Mouse (Mus musculus) embryonic facial prominence, embryonic 10.5 days (tissue): ENCODE measurements around the gene Prr22. TPM values are rescaled to one million over a fixed set of nuclear protein-coding genes. Genes with fewer than 3 reads are reported as not detected.
A peak's percentile ranks its signal among the peaks of the same experiment; 100 is the strongest.

Experiments used
- DNase-seq: peaks from one replicate; pipeline ENCODE4 v3.0.0-alpha.2; 2017; ENCODE audit warnings: low spot score
- H3K27ac ChIP-seq: fragments of 300-500 bp; sonication (generic); replicated peaks from 2 replicates; pipeline ENCODE4 v1.5.1; 2016; ENCODE audit warnings: mild to moderate bottlenecking
- H3K27me3 ChIP-seq: fragments of 300-500 bp; sonication (generic); replicated peaks from 2 replicates; pipeline ENCODE4 v1.6.1; 2016; ENCODE audit warnings: low read depth, mild to moderate bottlenecking; ENCODE audit not compliant: poor library complexity, severe bottlenecking
- H3K36me3 ChIP-seq: fragments of 300-500 bp; sonication (generic); replicated peaks from 2 replicates; pipeline ENCODE4 v1.6.1; 2016; ENCODE audit warnings: mild to moderate bottlenecking, moderate library complexity
- H3K4me1 ChIP-seq: fragments of 300-500 bp; sonication (generic); 2 replicates; pipeline ENCODE4 v1.6.1; 2016
- H3K4me3 ChIP-seq: fragments of 300-500 bp; sonication (generic); 2 replicates; pipeline ENCODE4 v1.5.1; 2016; ENCODE audit warnings: mild to moderate bottlenecking, moderate library complexity
- H3K9me3 ChIP-seq: fragments of 300-500 bp; sonication (generic); 2 replicates; pipeline ENCODE4 v1.6.1; 2016; ENCODE audit warnings: mild to moderate bottlenecking
- WGBS: fragments of 180-500 bp; shearing (Covaris S2); methylation state at CpG from one replicate; pipeline ENCODE4 v1.1.7; 2016; 5-methylcytosine and 5-hydroxymethylcytosine counted together
- polyA plus RNA-seq: library from polyadenylated mRNA; unstranded; fragments of >200 nt; fragmentation: Nextera tagmentation; extraction: Ambion mirVana; gene quantifications from 2 replicates; pipeline ENCODE4 v1.2.1, GENCODE M21; 2016

The Prr22 gene
- polyA plus RNA-seq = 1.7 and 1.8 TPM in 2 replicates

DNA sequence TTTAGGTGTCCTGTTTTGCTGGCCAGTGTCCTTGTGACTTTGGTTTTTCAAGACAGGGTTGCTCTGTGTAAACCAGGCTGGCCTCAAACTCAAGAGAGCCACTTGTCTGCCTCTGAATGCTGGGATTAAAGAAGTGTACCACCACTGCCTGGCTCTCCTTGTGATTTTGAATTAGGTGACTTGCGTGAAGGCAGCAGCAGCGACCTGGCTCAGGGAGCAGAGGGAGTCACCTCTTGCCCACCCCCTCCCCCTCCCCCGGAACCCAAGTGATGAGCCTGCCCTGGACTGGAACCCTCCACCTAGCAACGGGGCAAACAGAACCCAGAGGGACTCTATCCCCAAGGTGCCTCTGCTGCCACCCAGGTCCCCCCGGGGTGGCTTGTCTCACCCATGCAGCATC lies at the start of gene Prr22:
Prr22 (plus strand) TSS at position 301 of the 400 bp plus-strand sequence.
- DNase-seq = no peak
- Histone ChIP-seq H3K27me3 (no peaks in the 10 kb centered on the region), H3K4me3 (no peak within 1 kb of the TSS), H3K27ac (no peak within 1 kb of the TSS), H3K9me3 (no peaks in the 10 kb centered on the region), H3K4me1 (peaks cover 7% of the 10 kb centered on the region), H3K36me3 (peaks cover 55% of the 10 kb centered on the region)
- 91% methylated on average over 5 of the region's 5 CpGs for WGBS

DNA sequence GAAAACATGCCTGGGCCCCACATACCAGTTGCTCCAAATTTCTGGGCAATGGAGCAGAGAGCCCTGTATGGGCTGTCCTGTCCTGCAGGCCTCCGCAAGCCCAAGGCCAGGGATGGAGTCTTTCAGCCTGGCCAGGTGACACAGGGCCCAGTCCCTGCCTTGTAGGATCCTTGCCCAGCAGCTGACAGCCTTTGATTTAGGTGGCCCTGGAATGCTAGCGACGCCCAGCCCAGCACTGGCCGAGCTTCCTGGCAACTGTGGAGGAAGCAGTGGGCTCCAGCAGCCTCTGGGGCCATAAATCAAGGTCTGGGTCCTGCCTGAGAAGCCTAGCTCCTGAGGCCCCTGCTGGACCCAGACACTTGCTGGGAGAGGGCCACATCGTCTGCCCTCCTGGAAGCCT lies 47.6 kb upstream of the Prr22 start:
- H3K36me3 ChIP-seq = peaks cover 52% of the 10 kb centered on the region
- 92% methylated on average over 5 of the region's 5 CpGs for WGBS
- H3K27me3 ChIP-seq = no peaks in the 10 kb centered on the region
- no peak overlapping the region for H3K4me3 ChIP-seq
- no peak for DNase-seq
- no peaks in the 10 kb centered on the region for H3K9me3 ChIP-seq
- H3K4me1 ChIP-seq = peaks cover 28% of the 10 kb centered on the region
- no peak overlapping the region for H3K27ac ChIP-seq

DNA sequence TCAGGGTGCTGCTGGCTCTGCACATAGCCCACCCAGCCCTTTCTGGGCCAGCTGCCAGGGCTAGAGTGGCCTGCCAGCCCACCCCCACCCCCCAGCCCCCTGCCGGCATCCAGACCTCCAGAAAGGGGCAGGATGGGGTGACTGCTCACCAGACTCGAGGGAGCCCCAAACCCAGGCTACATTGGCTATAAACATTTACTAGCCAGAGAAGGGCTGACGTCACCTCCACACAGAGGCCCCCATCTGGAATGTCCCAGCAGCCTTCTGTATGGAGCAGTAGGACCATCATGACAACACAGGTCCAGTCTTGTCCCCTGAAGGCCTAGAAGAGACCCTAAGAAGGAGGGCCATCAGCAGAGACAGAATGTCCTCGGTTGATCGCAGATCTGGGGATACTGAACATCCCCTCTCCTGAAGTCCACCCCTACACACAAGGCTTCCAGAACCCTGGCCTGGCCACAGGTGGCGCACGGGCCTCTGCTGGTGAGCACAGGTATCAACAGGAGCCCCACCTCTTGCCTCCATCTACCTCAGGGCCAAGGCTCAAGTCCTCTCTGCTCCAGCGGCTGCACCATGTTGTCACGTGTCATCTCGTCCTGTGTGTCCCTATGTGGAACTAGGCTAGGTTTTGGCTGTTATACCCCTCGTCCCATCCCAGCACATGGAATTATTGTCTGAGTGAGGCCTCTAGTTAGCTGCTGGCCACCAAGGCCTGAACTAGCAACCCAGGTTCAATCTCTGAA lies 46.5 kb upstream of the Prr22 start:
- Histone ChIP-seq H3K36me3 (peaks cover 52% of the 10 kb centered on the region), H3K27me3 (no peaks in the 10 kb centered on the region), H3K27ac (no peak overlapping the region), H3K9me3 (no peaks in the 10 kb centered on the region), H3K4me3 (no peak overlapping the region), H3K4me1 (peaks cover 33% of the 10 kb centered on the region)
- 85% methylated on average over 11 of the region's 11 CpGs for WGBS
- DNase-seq = no peak

DNA sequence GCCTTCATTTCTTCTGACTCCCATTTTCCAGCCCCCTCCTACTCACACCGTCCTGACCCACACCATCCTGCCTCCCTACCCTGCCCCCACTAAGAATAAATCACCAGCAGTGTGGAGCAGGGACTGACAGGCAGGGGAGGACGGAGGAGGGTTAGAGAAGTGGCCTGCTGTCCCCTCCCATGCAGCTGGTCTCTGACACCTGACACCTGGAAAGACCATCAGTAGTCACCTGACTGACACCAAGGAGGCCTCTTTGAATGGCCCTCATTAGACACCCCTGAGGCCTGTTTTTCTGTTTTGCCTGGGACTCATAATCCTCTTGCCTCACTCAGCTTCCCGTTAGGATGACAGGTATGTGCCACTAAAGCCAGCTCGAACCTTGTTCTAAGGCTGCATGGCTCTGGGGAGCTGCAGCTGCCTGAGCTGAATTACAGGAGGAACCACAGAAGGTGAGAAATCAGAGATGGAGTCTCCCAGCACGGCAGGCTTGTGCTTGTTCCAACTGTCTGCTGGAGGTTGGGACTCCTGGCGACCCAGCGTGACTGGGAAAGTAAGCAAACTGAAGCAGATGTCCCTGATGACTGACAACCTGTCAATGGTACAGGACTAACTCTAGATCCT lies 42.9 kb upstream of the Prr22 start:
- WGBS = 8% methylated on average over 7 of the region's 7 CpGs
- DNase-seq = peak; percentile 45
- Histone ChIP-seq H3K9me3 (no peaks in the 10 kb centered on the region), H3K4me1 (peaks cover 33% of the 10 kb centered on the region), H3K27ac (no peak overlapping the region), H3K36me3 (peaks cover 32% of the 10 kb centered on the region), H3K27me3 (no peaks in the 10 kb centered on the region), H3K4me3 (no peak overlapping the region)

DNA sequence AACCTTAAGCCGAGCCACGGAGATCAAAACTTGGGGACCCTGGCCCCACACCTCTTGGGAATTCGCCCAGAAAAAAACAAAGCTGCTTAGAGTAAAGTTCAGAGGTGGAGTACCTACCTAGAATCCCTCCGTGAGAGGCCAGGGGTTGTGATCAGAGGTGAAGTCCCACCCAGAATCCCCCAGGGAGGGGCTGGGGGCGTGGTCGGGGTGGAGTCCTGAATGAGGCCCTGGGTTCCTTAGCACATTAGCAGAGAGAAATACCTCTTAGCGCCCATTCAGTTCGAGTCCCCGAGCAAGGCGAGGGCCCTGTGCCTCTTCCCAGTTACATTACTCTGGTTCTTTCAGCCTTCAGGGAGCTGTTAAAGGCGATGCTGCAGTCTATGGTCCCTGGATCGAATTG lies 42.4 kb upstream of the Prr22 start:
- DNase-seq = peak; percentile 60
- H3K27me3 ChIP-seq = no peaks in the 10 kb centered on the region
- no peaks in the 10 kb centered on the region for H3K9me3 ChIP-seq
- H3K27ac ChIP-seq = 0 out of 2 replicates have a peak overlapping the region, but pooled peaks have one; percentile 16
- H3K4me1 ChIP-seq = peaks cover 33% of the 10 kb centered on the region
- H3K36me3 ChIP-seq = peaks cover 27% of the 10 kb centered on the region
- H3K4me3 ChIP-seq = no peak overlapping the region
- 10% methylated on average over 12 of the region's 12 CpGs for WGBS

DNA sequence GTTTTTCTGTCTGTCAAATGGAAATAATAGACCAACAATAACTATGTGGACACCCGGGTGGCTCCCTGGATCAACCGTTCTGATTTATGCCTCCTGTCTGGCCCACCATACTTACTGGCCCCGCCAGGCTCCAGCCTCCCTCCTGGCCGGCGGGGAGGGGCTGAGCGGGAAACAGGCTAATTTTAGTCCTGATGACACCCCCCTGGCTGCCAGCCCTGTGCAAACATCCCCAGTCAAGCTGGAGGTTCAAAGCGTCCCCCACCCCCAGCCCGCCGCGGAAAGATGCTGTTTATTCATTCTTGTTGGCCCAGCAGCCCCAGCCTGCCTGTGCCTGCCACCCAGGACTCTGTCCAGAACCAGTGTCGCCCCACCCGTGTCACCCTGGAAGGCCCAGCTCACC lies 41.9 kb upstream of the Prr22 start:
- peak overlapping the region; percentile 16; the same call in 1 of the 2 replicates for H3K27ac ChIP-seq
- WGBS = 30% methylated on average over 12 of the region's 12 CpGs
- peak; percentile 26 for DNase-seq
- no peaks in the 10 kb centered on the region for H3K9me3 ChIP-seq
- no peak overlapping the region for H3K4me3 ChIP-seq
- no peaks in the 10 kb centered on the region for H3K27me3 ChIP-seq
- peaks cover 22% of the 10 kb centered on the region for H3K36me3 ChIP-seq
- H3K4me1 ChIP-seq = peaks cover 33% of the 10 kb centered on the region

DNA sequence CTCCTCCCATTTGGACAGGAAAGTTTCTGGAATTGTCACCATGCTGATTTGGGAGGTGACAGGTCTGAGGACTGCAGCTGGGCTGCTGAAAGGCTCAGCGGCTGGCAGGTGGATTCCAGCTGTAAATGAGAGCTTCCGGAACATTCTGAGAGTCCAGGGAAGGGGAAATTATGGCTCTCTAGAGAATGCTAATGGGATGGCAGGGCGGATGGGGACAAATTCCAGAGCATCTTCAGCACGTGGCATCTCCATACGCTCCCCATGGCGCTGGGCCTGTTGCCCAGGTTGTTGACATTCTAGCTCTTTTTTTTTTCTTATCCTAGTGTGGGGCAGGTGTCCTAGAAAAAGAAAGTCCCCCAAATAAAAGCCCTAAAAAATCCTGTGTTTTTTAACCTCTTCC lies 40.9 kb upstream of the Prr22 start:
- Histone ChIP-seq H3K4me3 (no peak overlapping the region), H3K36me3 (peaks cover 12% of the 10 kb centered on the region), H3K27ac (no peak overlapping the region), H3K4me1 (peaks cover 33% of the 10 kb centered on the region), H3K27me3 (no peaks in the 10 kb centered on the region), H3K9me3 (no peaks in the 10 kb centered on the region)
- no peak for DNase-seq
- WGBS = 61% methylated on average over 6 of the region's 6 CpGs

DNA sequence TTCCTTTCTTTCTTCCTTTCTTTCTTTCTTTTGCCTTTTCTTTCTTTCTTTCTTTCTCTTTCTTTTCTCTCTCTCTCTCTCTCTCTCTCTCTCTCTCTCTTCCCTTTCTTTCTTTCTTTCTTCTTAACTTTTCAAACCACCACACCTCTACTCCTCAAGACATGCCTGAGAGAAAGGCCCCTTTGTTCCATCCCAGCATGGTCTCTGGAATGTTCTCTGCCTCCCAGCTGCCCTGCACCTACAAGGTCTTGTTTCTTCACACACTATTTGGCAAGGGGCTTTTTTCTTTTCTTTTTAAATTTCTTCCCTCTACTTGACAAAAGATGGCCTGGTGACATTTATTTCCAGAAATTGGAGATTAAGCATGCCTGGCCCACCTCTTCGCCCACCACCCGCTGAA lies 40.4 kb upstream of the Prr22 start:
- WGBS = 58% methylated on average over 2 of the region's 2 CpGs
- no peaks in the 10 kb centered on the region for H3K9me3 ChIP-seq
- no peak overlapping the region for H3K27ac ChIP-seq
- H3K27me3 ChIP-seq = no peaks in the 10 kb centered on the region
- peaks cover 33% of the 10 kb centered on the region for H3K4me1 ChIP-seq
- H3K36me3 ChIP-seq = peaks cover 7% of the 10 kb centered on the region
- H3K4me3 ChIP-seq = no peak overlapping the region
- no peak for DNase-seq

DNA sequence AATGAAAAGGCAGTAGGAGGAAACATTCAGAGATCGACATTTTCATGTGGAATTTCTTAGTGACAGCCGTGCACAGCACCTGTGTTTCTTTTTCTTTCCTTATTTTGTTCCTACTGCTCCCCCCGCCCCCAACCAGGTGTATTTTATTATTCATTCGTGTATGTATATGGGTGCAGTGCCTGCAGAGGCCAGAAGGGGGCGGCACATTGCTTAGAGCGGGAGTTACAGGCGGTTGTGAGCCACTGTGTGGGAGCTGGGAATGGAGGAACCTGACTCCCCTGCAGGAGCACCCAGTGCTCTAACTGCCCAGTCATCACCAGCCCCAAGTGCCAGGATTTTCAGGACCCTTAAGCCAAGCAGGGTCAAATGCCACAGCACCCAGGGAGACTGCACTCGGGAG lies 33.5 kb upstream of the Prr22 start:
- DNase-seq = no peak
- H3K4me1 ChIP-seq = no peaks in the 10 kb centered on the region
- H3K4me3 ChIP-seq = no peak overlapping the region
- WGBS = 38% methylated on average over 8 of the region's 8 CpGs
- no peaks in the 10 kb centered on the region for H3K36me3 ChIP-seq
- 0 out of 2 replicates have a peak, but pooled peaks cover 8% of the 10 kb centered on the region for H3K27me3 ChIP-seq
- H3K27ac ChIP-seq = no peak overlapping the region
- H3K9me3 ChIP-seq = no peaks in the 10 kb centered on the region

DNA sequence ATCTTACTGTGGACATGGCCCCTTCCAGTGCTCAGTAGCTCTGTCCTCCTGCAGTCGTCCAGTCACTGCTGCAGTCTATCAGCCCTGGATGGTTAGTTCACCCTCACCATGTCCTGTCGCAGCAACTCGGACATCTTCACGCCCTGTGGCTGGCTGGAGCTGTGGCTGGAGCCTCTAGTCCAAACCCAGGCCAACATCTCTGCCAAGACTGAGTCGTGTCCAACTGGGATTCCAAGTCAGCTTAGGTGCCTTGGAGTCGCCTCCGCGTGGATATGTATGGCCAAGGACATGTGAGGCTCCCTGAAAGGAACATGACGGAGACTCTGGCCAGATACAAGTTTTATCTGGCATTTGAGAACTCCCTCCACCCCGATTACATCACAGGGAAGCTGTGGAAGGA lies 31.8 kb upstream of the Prr22 start:
- no peaks in the 10 kb centered on the region for H3K9me3 ChIP-seq
- H3K27me3 ChIP-seq = 0 out of 2 replicates have a peak, but pooled peaks cover 8% of the 10 kb centered on the region
- H3K4me1 ChIP-seq = no peaks in the 10 kb centered on the region
- H3K4me3 ChIP-seq = no peak overlapping the region
- no peaks in the 10 kb centered on the region for H3K36me3 ChIP-seq
- H3K27ac ChIP-seq = no peak overlapping the region
- no peak for DNase-seq
- WGBS = 84% methylated on average over 10 of the region's 10 CpGs

DNA sequence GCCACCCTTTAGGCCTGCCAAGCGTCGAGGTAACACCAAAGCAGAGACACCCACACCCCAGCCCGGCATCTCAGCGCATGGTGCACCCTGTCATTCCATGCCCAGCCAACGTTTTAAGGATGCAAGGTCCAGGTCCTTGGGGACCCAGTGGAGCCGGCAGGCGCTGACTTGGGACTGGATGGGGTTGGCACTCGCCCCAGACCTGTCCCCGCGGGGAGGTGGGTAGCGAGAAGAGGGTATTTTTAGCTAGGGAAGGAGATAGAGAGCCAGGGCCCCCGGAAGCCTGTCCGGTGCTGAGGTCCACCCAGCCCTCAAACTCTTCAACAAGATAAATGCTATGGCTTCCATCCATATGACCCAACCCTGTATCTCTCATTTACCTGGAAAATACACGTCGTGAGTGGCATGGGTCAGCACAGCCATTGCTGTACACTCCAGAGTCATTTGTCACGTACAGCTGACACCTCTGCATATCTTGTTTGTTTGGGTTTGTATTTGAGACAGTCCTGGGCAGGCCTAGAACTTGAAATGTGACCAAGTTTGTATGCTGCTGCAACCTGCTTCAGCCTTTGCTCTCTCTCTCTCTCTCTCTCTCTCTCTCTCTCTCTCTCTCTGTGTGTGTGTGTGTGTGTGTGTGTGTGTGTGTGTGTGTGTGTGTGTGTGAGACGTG lies 29.8 kb upstream of the Prr22 start:
- DNase-seq = no peak
- 84% methylated on average over 17 of the region's 17 CpGs for WGBS
- 0 out of 2 replicates have a peak, but pooled peaks cover 8% of the 10 kb centered on the region for H3K27me3 ChIP-seq

DNA sequence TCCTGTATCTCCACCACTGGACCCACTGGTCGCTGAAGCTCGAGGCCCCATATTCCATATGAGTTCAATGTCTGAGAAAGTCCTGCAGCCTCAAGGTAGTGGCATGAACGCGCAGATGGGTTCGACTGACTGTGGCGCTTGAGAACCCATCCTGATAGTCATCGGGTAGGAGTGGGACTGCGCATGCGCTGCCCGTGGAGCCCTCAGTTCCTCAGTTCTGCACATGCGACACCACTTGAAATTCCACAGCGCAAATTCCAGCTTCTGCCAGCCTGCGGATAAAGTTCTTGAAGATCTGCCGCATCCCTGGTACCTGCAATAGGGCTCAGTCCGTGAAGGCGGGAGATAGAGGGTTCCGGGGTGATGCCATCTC lies 29.3 kb upstream of the Prr22 start:
- no peak for DNase-seq
- Histone ChIP-seq H3K9me3 (no peaks in the 10 kb centered on the region), H3K4me3 (no peak overlapping the region), H3K36me3 (no peaks in the 10 kb centered on the region), H3K27me3 (0 out of 2 replicates have a peak, but pooled peaks cover 8% of the 10 kb centered on the region), H3K4me1 (peaks cover 3% of the 10 kb centered on the region; the same call in 1 of the 2 replicates), H3K27ac (no peak overlapping the region)
- WGBS = 78% methylated on average over 17 of the region's 17 CpGs

More for the DNA sequence above, 29.8 kb upstream of the Prr22 start:
- no peaks in the 10 kb centered on the region for H3K36me3 ChIP-seq
- H3K4me3 ChIP-seq = no peak overlapping the region
- no peaks in the 10 kb centered on the region for H3K9me3 ChIP-seq
- H3K27ac ChIP-seq = no peak overlapping the region
- peaks cover 3% of the 10 kb centered on the region; the same call in 1 of the 2 replicates for H3K4me1 ChIP-seq
